Mouse (Mus musculus): ENCODE measurements around the gene Nck1.

DNA sequence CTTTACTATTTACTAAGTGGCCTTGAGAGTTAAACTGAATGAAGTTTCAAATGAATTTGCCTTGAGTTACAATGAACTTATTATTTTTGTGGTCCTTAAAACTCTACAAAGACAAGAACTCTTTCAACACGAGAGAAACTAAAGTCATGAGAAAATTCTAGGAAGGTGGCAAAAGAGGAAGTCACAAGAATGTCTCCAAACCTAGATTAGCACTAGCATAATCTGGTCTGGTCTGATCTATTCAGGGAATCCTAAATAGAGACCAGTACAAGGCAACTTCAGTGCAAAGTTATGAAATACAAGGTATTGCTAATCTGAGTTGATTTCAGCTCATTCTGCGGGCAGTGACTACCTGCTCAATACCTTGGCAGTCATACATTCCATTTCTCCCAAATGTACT lies 20.7 kb downstream of the Nck1 start:
- no peak for TF ChIP-seq CEBPB (IDR thresholded peaks at IDR 0.05; ENCODE audit: insufficient read depth, poor library complexity, severe bottlenecking)
- TF ChIP-seq SRF (IDR thresholded peaks at IDR 0.05; ENCODE audit: control insufficient read depth, insufficient read length, low read depth) = no peak
- no peak for TF ChIP-seq POLR2A (IDR thresholded peaks at IDR 0.05; ENCODE audit: insufficient read length, low read depth)
- no peak for TF ChIP-seq E2F4 (IDR thresholded peaks at IDR 0.05; ENCODE audit: insufficient read depth)
- no peak for TF ChIP-seq MAX (IDR thresholded peaks at IDR 0.05; ENCODE audit: low read depth)
- no peak for TF ChIP-seq MYOD1 (IDR thresholded peaks at IDR 0.05; ENCODE audit: control insufficient read depth in 1 of 3, insufficient read length in 2 of 3, low read depth in 2 of 3)
- no peak for TF ChIP-seq USF1 (IDR thresholded peaks at IDR 0.05; ENCODE audit: low read depth)
- no peak for TF ChIP-seq POLR2AphosphoS2 (IDR thresholded peaks at IDR 0.05; ENCODE audit: insufficient read length, low read depth)
